Mouse (Mus musculus): Measurements from ENCODE around the gene Olfr432. TPM values are rescaled to one million over a fixed set of nuclear protein-coding genes. Genes with fewer than 3 reads are reported as not detected.

Gene Olfr432
- polyA plus RNA-seq, 1 experiment from 2014 or later: not detected

DNA sequence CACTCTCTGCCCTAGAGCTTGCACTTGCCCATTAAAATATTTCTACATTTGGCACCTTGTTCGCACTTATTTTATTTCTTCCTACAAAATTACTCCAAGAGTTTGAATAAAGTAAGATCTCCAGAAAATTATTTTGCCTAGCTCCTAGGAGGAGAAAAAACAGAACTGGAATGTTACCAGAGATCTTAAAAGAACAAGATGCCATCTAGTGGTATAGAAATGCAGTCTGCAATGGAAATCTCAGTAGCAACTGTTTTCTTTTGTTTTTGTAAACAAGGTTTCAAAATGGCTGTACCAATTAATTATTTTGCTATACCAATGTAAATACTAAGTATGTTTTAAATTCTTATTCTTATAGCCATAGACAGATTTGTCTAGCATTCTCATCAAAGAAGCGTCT lies 54.7 kb downstream of the Olfr432 start:
- ATAC-seq (ENCODE audit: low FRiP score) (no peak), DNase-seq (ENCODE audit: low spot score) (peak; percentile 59)
- Histone ChIP-seq H3K9ac (no peak overlapping the region), H3K4me3 (replicated peaks; ENCODE audit: low read length) (no peak overlapping the region), H3K9me3 (ENCODE audit: control insufficient read depth, low read length) (no peaks in the 10 kb centered on the region), H3K4me1 (replicated peaks; ENCODE audit: control insufficient read depth, insufficient read depth, low read length) (no peaks in the 10 kb centered on the region), H3K4me2 (replicated peaks) (no peak overlapping the region), H3K27ac (no peak overlapping the region), H3K36me3 (replicated peaks; ENCODE audit: control insufficient read depth, insufficient read depth) (no peaks in the 10 kb centered on the region), H3K27me3 (ENCODE audit: control insufficient read depth, insufficient read depth, low read length) (no peaks in the 10 kb centered on the region)
- WGBS: 58% methylated on average over 2 of the region's 2 CpGs

Other genes with a start within 250 kb of the Olfr432 start
- gene Ifi211, start 136.2 kb upstream of the Olfr432 start, polyA plus RNA-seq (2014; fragmentation: Nextera tagmentation; extraction: Ambion mirVana): 0.37 and 0.59 TPM in 2 replicates
- 0.99 and 1.4 TPM in 2 replicates for gene Mndal, start 106.7 kb upstream of the Olfr432 start, polyA plus RNA-seq (2014; fragmentation: Nextera tagmentation; extraction: Ambion mirVana)
- gene Ifi203, start 106.5 kb upstream of the Olfr432 start, polyA plus RNA-seq (2014; fragmentation: Nextera tagmentation; extraction: Ambion mirVana): 0.51 and 1.2 TPM in 2 replicates
- gene Ifi202b, start 66.5 kb upstream of the Olfr432 start, polyA plus RNA-seq (2014; fragmentation: Nextera tagmentation; extraction: Ambion mirVana): not detected in 2 replicates
- not detected in 2 replicates for gene Ifi205, start 17.4 kb upstream of the Olfr432 start, polyA plus RNA-seq (2014; fragmentation: Nextera tagmentation; extraction: Ambion mirVana)
- gene Olfr433, start 8.5 kb upstream of the Olfr432 start, polyA plus RNA-seq (2014; fragmentation: Nextera tagmentation; extraction: Ambion mirVana): not detected in 2 replicates
- not detected in 2 replicates for gene Olfr430, start 17.4 kb downstream of the Olfr432 start, polyA plus RNA-seq (2014; fragmentation: Nextera tagmentation; extraction: Ambion mirVana)
- not detected in 2 replicates for gene Olfr429, start 35.1 kb downstream of the Olfr432 start, polyA plus RNA-seq (2014; fragmentation: Nextera tagmentation; extraction: Ambion mirVana)
- not detected in 2 replicates for gene Olfr427, start 47.7 kb downstream of the Olfr432 start, polyA plus RNA-seq (2014; fragmentation: Nextera tagmentation; extraction: Ambion mirVana)
- not detected in 2 replicates for gene Olfr231, start 72.0 kb downstream of the Olfr432 start, polyA plus RNA-seq (2014; fragmentation: Nextera tagmentation; extraction: Ambion mirVana)
- gene Olfr424, start 82.3 kb downstream of the Olfr432 start, polyA plus RNA-seq (2014; fragmentation: Nextera tagmentation; extraction: Ambion mirVana): not detected in 2 replicates
- not detected in 2 replicates for gene Olfr420, start 106.4 kb downstream of the Olfr432 start, polyA plus RNA-seq (2014; fragmentation: Nextera tagmentation; extraction: Ambion mirVana)
- 0.12 and 0.37 TPM in 2 replicates for gene Spta1, start 123.6 kb downstream of the Olfr432 start, polyA plus RNA-seq (2014; fragmentation: Nextera tagmentation; extraction: Ambion mirVana)
- gene Olfr419, start 202.9 kb downstream of the Olfr432 start, polyA plus RNA-seq (2014; fragmentation: Nextera tagmentation; extraction: Ambion mirVana): not detected in 2 replicates

Measured in hindbrain, embryonic 14.5 days (tissue).